Mouse (Mus musculus) hematopoietic stem cell, adult 5-6 weeks (primary cell): ENCODE results near the gene Lsm14a. TPM values are rescaled to one million over a fixed set of nuclear protein-coding genes. Genes with fewer than 3 reads are reported as not detected.

ENCODE experiments used
- ATAC-seq, 2 experiments: fragments of 125-278 bp in 1 of 2; replicated peaks in 1 of 2; 2 replicates each; pipeline ENCODE4 v1.8.0; 2016 to 2017; ENCODE audit warnings: inconsistent platforms in 2 of 2, mild to moderate bottlenecking in 2 of 2, moderate number of reproducible peaks in 2 of 2, low read depth in 1 of 2, moderate TSS enrichment in 1 of 2; ENCODE audit not compliant: low FRiP score in 2 of 2, poor library complexity in 2 of 2, severe bottlenecking in 2 of 2, insufficient read depth in 1 of 2, low TSS enrichment in 1 of 2
- total RNA-seq: library from RNA; stranded (forward); fragments of 172-1452, 232-1000 nt; gene quantifications from 2 replicates; pipeline ENCODE4 v1.2.3, GENCODE M21; 2017

The Lsm14a gene
- 73.0 and 92.6 TPM in 2 replicates for total RNA-seq

DNA sequence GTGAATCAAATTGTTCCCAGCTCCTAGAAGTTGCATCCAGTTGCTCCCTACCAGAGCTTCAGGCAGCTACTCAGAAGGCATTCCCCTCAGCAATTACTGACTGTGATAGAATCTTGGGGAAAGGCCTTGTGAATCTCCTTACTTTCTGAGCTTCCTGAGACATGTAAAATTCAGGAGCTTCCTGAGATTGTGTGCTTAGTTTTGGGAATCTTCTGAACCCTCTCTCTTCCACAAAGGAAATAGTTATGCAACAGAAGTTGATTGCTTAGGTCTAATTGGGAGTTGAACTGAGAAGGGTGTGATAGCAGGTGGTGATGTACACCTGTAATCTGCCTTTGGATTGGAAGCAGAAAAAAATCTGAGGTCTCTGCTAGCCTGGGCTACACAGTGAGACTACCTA is at the start of gene Lsm14a:
Gene Lsm14a (minus strand): TSS at position 101 of the 400 bp plus-strand sequence.
- no peak for ATAC-seq

DNA sequence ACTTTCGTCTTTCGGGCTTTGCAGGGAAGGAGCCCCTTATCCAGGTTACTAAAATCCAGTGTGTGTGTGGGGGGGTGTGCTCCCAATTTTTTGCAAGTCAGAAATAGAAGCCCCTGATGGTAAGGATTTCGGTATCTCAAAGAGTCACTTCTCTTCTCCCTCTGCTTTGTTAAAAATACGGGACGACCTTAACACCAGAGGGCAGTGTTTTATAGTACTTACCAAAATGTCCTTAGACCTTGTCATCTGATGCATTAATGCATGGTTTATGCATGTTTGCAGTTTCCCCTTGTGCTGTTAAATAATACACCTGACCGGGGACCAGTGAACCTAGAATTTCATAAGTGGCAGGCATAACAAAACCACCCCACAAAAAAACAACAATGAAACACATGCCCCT is 45.8 kb upstream of the Lsm14a start:
- no peak for ATAC-seq

DNA sequence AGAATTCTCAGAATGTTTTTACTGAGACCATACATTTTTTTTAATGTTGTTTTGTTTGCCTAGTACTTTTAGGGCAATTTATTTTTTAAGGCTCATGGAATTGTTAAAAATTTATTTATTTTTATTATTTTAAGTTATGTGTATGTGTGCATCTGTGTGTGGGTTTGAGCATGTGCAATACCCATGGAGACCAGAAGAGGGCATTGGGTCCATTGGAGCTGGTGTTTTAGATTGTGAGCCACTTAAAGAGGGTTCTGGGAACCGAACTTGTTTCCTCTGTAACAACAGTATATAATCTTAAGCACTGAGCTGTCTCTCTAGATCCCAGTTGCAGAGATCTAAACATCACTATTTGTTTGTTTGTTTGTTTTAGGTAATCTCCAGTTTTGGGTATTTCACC is 40.5 kb upstream of the Lsm14a start:
- no peak for ATAC-seq

GRCm38 (mm10) chr7:34421201-34421600 is 28.1 kb upstream of the Lsm14a start:
- ATAC-seq, result no peak

GRCm38 (mm10) chr7:34407492-34407891 is 14.4 kb upstream of the Lsm14a start:
- peak; percentile 82 to 93 for ATAC-seq

GRCm38 (mm10) chr7:34403876-34404275 is 10.8 kb upstream of the Lsm14a start:
- ATAC-seq, result no peak

GRCm38 (mm10) chr7:34400070-34400469 is 7.0 kb upstream of the Lsm14a start:
- ATAC-seq, result peak in 1 of 2 experiments; percentile 48; a peak in 1 of 4 replicates

DNA sequence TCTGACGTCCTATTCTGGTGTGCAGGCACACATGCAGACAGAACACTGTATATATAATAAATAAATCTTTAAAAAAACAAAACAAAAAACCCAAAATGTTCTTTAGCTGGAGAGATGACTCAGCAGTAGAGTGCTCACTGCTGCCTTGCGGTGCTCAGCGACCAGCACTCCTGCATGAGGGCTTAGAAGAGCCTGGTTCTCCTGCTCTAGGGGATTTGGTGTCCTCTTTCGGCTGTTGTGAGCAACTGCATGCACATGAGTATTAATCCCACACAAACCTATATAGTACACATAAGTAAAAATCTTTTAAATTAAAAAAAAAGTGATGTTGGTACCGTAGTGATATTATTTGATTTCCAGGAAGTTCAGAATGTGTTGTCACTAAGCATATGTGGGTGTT is 5.7 kb upstream of the Lsm14a start:
- ATAC-seq, result peak in 1 of 2 experiments; percentile 36; a peak in 1 of 4 replicates

GRCm38 (mm10) chr7:34396791-34397190 is 3.7 kb upstream of the Lsm14a start:
- ATAC-seq, result no peak

DNA sequence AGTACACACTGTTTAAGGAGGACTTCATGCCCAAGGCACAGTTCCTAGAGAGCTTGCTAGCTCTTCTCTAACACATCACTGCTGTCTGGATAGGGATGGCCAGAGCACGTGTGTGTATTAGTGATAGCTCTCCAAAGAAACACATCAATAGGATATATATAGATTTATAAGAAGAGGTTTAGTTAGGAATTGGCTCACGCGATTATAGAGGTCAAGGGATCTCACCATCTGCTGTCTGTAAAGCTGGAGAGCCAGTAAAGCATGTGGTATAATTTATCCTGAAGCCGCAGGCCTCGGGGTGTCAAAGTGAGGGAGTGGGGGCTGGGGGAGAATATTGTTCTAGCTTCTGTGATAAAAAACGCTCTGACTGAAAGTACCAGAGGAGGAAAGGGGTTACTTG is 2.6 kb upstream of the Lsm14a start:
- ATAC-seq, result no peak

DNA sequence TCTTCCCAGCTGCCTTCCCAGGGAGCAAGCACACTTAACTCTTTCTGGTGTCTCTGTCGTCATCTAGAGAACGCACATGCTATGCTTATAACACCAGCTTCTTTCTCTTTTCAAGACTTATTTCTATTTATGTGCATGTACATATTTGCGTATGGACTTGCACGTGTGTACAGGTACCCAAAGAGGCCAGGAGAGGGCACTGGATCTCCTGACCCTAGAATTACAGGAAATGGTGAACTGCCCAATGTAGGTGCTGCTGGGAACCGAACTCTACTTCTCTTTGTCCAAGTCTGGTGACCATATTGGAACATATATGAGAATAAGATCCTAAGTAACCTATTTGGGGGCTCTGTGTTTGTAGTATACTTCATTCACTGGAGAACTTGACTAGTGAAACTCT is 1.5 kb upstream of the Lsm14a start:
- no peak for ATAC-seq

DNA sequence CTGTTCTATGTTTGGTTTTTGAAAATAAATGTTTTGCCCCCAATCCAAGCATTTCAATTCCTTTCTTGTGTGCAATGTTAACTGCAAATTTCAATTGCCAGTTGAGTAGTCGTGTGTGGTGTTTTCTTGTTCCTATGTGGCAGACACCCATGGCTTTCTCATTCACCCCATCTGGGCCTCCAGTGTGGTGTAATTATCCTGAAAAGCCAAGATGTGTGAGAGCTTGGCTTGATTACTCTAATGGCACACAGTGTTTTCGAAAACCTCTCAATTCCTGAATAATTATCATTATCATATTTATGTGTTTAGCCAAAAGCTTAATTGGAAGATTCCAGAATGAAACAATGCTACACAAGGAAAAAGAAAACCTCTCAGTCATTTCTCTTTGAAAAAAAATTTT is 976 bp upstream of the Lsm14a start:
- ATAC-seq, result no peak

- no peak for ATAC-seq
These were observed 780 bp downstream of the Lsm14a start for GRCm38 (mm10) chr7:34392335-34392734.

DNA sequence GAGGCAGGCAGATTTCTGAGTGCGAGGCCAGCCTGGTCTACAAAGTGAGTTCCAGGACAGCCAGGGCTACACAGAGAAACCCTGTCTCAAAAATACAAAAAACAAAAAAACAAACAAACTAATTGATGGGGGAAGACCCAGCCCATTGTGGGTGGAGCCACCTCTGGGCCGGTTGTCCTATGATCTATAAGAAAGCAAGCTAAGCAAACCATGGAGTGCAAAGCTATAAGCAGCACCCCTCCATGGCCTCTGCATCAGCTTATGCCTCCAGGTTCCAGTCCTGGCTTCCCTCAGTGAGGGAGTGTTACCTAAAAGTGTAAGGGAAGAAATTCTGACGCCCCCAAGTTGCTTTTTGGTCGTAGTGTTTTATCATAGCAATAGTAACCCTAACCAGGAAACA is 1.4 kb downstream of the Lsm14a start:
- ATAC-seq, result no peak

DNA sequence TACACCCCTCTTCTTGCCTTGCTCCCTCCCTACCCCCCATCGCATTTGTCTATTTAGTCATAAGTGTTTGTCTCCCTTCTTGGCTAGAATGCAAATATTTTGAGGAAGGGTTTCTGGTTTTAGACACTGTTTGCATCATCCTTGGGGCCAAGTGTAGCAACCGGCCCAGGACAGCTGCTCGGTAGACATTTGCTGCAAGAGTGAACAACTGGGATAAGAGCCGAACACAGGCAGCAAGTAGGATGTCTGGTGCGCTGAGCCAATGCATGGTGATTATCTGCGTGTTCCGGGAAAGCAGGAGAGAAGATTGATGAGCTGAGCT is 2.3 kb downstream of the Lsm14a start:
- no peak for ATAC-seq

DNA sequence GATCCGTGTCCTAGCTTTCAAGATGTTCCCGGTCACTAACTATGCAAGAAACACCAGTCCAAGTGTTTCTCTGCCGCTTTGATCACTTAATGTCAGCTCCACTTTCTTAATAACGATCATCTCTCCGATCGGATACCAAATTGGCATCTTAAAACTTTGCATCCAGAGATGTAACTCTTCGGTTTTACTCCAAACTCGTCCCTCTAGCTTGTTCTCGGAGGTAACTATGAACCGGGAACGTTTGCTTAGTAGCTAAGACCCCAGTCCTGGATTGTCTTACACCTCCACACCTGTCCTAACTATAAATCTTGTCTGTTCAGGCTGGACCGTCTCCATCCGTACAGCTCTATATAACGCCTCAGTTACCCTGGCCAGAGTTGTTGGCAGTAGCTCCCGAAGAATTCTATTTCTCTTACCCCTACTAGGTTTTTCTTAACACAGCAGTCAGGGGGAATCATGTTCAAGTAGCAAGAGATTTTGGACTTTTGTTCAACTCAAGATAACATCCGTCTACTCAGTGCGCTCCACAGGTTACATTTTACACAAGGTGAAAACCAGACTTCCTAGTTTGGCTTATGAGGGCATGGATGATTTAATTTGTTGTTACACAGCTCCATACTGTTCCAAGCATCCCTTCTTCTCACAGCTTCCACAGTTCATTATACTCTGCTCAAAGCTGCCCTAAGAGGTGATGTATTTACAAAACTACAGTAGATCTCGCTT is 2.8 kb downstream of the Lsm14a start:
- no peak for ATAC-seq

GRCm38 (mm10) chr7:34389277-34390085 is 3.6 kb downstream of the Lsm14a start:
- ATAC-seq, result peak; percentile 67 to 85

DNA sequence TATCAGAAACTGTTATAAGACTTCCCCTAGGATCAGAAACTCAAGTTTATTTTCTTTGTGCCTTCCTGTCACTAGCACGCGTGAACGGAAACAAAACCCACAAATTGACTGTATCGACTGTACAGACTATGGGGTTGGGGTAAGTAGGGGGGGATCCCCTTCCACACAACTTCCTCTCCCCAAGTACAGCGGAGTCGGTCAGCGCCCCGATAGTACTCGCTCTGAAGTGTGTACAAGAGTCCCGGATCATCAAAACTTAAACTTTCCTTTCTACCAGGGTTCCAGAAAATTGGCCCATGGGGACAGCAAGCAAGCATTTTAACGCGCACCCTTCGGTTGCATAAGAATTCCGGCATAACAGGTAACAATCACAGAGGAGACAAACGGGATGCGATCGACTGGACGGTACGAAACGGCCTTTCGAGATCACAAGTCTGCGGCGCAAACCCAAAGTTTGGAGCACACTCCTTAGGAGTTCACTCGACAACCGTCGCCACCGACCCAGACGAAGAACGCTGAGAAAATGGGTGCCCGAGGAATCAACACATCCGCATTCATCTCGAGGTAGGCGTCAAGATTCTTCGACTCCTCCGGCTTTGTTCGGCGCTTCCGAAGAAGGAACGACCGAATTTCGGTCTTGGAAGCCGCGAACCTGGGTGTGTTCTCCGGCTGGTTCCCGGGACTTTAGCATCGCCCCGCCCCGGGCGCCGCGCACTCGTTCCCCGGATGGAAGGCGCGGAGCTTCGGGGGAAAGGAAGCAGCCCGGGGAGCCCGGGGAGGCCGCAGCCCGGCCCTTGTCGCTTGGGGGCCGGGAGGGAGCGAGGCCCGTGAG is 4.5 kb downstream of the Lsm14a start:
- ATAC-seq, result peak; percentile 43 to 51
